Mouse (Mus musculus): ENCODE data around the gene Nuak1. TPM values are rescaled to one million over a fixed set of nuclear protein-coding genes. Genes with fewer than 3 reads are reported as not detected.

Gene Nuak1
- polyA plus RNA-seq, 1 experiment: 7.6 TPM

GRCm38 (mm10) chr10:84447411-84447821 is 7.0 kb upstream of the Nuak1 start:
- DNase-seq (ENCODE audit: low spot score): no peak

- DNase-seq (ENCODE audit: low spot score): no peak
Observed at GRCm38 (mm10) chr10:84446661-84447060, 6.3 kb upstream of the Nuak1 start.

GRCm38 (mm10) chr10:84444396-84444795 is 4.0 kb upstream of the Nuak1 start:
- DNase-seq (ENCODE audit: low spot score): no peak

- DNase-seq (ENCODE audit: low spot score): no peak
Observed at GRCm38 (mm10) chr10:84441846-84442245, 1.4 kb upstream of the Nuak1 start.

GRCm38 (mm10) chr10:84441434-84441785 is 1.0 kb upstream of the Nuak1 start:
- no peak for DNase-seq (ENCODE audit: low spot score)

- DNase-seq (ENCODE audit: low spot score): no peak
Observed at GRCm38 (mm10) chr10:84440181-84440540, 236 bp downstream of the Nuak1 start.

- no peak for DNase-seq (ENCODE audit: low spot score)
Observed at GRCm38 (mm10) chr10:84439228-84439596, 1.2 kb downstream of the Nuak1 start.

- no peak for DNase-seq (ENCODE audit: low spot score)
Observed at GRCm38 (mm10) chr10:84438466-84439227, 1.8 kb downstream of the Nuak1 start.

GRCm38 (mm10) chr10:84438049-84438422 is 2.4 kb downstream of the Nuak1 start:
- peak; percentile 91 for DNase-seq (ENCODE audit: low spot score)

GRCm38 (mm10) chr10:84437166-84438048 is 3.0 kb downstream of the Nuak1 start:
- DNase-seq (ENCODE audit: low spot score): no peak

- DNase-seq (ENCODE audit: low spot score): no peak
Observed at GRCm38 (mm10) chr10:84435930-84436329, 4.5 kb downstream of the Nuak1 start.

- DNase-seq (ENCODE audit: low spot score): no peak
Observed at GRCm38 (mm10) chr10:84433193-84433801, 7.1 kb downstream of the Nuak1 start.

GRCm38 (mm10) chr10:84424374-84424773 is 16.0 kb downstream of the Nuak1 start:
- no peak for DNase-seq (ENCODE audit: low spot score)

GRCm38 (mm10) chr10:84423903-84424302 is 16.5 kb downstream of the Nuak1 start:
- DNase-seq (ENCODE audit: low spot score): no peak

GRCm38 (mm10) chr10:84420589-84420988 is 19.8 kb downstream of the Nuak1 start:
- no peak for DNase-seq (ENCODE audit: low spot score)

GRCm38 (mm10) chr10:84418421-84418820 is 22.0 kb downstream of the Nuak1 start:
- DNase-seq (ENCODE audit: low spot score): no peak

GRCm38 (mm10) chr10:84416752-84417151 is 23.6 kb downstream of the Nuak1 start:
- no peak for DNase-seq (ENCODE audit: low spot score)

- DNase-seq (ENCODE audit: low spot score): no peak
Observed at GRCm38 (mm10) chr10:84414981-84415700, 25.3 kb downstream of the Nuak1 start.

- no peak for DNase-seq (ENCODE audit: low spot score)
Observed at GRCm38 (mm10) chr10:84413310-84413709, 27.1 kb downstream of the Nuak1 start.

GRCm38 (mm10) chr10:84412326-84412962 is 28.0 kb downstream of the Nuak1 start:
- no peak for DNase-seq (ENCODE audit: low spot score)

Measured in urinary bladder, adult 2 months (tissue).